Mouse (Mus musculus): Measurements from ENCODE around the gene Stard8. TPM values are rescaled to one million over a fixed set of nuclear protein-coding genes. Genes with fewer than 3 reads are reported as not detected.
"Not testable (repeated sequence)": the region's sequence is repeated elsewhere in the genome, so short reads cannot be mapped to it uniquely, and the experiment has no call there.

The Stard8 gene
- total RNA-seq, 2 experiments from 2014 or later, result 7.9 to 9.1 TPM

- no peak for DNase-seq (ENCODE audit: low spot score in 2 of 2)
Measured at GRCm38 (mm10) chrX:99045315-99045714, 42.3 kb downstream of the Stard8 start.

GRCm38 (mm10) chrX:99046360-99047055, 43.5 kb downstream of the Stard8 start:
- no peak for DNase-seq (ENCODE audit: low spot score in 2 of 2)

DNA sequence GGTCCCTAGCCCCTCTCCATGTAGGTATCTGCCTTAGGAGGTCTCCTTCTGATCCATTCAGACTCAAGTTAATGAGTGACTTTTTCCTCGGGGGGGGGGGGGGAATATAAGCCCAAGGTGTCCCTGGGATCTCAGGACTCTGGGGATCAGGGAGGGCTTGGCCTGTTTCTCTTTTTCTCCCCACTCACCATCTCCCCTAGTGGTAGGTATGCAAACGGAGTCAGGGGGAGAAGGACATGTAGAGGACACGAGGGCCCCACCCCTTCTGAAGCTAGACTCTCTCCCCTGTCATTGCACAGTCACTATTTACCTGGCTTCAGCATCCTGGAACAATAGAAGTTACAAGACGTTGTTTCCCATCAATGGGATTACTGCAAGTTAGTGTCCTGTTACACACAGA, 45.1 kb downstream of the Stard8 start:
- DNase-seq (ENCODE audit: low spot score in 2 of 2), result no peak

DNA sequence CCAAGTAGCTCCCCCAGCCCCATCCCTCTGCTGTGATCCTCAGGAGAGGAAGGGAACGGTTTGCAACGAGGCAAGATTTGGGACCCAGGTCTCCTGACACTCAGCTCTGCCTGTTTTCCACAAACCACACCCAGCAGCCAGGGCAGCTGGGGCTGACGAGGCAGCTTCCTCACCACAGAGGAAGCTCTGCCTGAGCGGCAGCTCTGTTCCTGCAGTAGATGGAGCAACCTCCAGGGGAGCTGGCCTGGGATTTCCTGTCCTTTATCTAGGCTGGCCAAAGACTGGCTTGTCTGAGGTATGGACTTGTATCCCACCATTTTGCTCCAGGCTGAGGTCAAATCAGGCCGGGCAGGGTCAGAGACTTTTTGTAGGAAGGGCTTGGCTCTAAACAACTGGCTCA, 46.2 kb downstream of the Stard8 start:
- no peak for DNase-seq (ENCODE audit: low spot score in 2 of 2)

- DNase-seq (ENCODE audit: low spot score in 2 of 2), result no peak
Measured at GRCm38 (mm10) chrX:99050736-99051481, 47.9 kb downstream of the Stard8 start.

DNA sequence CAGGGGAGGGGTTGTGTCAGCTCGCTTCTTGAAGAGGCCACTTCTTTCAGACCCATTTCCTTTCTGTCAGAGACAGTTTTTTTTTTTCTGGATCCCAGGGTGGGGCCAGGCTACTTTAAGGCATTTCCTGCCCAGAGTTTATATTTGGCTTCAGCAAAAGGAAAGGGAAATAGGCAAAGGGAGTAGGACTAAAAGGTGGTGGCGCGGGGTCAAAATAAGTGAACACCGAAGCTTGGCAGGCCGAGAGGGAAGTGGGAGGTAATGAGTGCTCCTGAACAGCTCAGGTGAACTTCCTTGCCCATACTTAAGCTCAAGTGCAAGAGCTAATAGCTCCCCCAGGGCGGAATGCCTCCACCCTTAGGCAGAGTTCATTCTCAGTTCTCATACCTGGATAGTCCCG, 49.2 kb downstream of the Stard8 start:
- DNase-seq (ENCODE audit: low spot score in 2 of 2), result no peak

- no peak for DNase-seq (ENCODE audit: low spot score in 2 of 2)
Measured at GRCm38 (mm10) chrX:99054512-99054911, 51.5 kb downstream of the Stard8 start.

GRCm38 (mm10) chrX:99057772-99058440, 54.9 kb downstream of the Stard8 start:
- DNase-seq (ENCODE audit: low spot score in 2 of 2), result no peak

GRCm38 (mm10) chrX:99059119-99059518, 56.1 kb downstream of the Stard8 start:
- DNase-seq (ENCODE audit: low spot score in 2 of 2), result no peak

GRCm38 (mm10) chrX:99065582-99065981, 62.5 kb downstream of the Stard8 start:
- DNase-seq (ENCODE audit: low spot score in 2 of 2), result no peak

GRCm38 (mm10) chrX:99066550-99066949, 63.5 kb downstream of the Stard8 start:
- DNase-seq (ENCODE audit: low spot score in 2 of 2), result no peak

DNA sequence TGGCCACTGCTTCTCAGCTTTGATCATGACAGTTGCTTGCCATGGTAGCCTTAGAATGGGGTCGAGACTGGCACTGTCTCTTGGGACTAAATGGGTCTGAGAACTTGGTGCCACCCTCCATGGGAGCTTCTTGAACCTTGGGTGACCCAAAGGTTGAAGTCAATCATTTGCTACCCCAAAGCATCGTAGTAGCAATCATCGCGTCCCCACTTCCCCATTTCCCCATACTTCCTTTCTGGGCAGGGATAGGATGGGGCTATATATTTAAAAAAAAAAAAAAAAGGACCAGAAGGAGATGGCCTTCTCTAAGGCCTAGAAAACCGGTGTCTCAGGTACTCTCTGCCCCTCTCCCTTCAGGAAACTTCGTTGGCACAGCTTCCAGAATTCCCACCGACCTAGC, 64.2 kb downstream of the Stard8 start:
- DNase-seq (ENCODE audit: low spot score in 2 of 2), result no peak

GRCm38 (mm10) chrX:99067671-99068151, 64.7 kb downstream of the Stard8 start:
- DNase-seq (ENCODE audit: low spot score in 2 of 2), result no peak

- DNase-seq (ENCODE audit: low spot score in 2 of 2), result no peak
Measured at GRCm38 (mm10) chrX:99071188-99071587, 68.1 kb downstream of the Stard8 start.

GRCm38 (mm10) chrX:99072596-99072995, 69.5 kb downstream of the Stard8 start:
- DNase-seq (ENCODE audit: low spot score in 2 of 2), result no peak

- no peak for DNase-seq (ENCODE audit: low spot score in 2 of 2)
Measured at GRCm38 (mm10) chrX:99075111-99075510, 72.1 kb downstream of the Stard8 start.

- no peak for DNase-seq (ENCODE audit: low spot score in 2 of 2)
Measured at GRCm38 (mm10) chrX:99076460-99076859, 73.4 kb downstream of the Stard8 start.

DNA sequence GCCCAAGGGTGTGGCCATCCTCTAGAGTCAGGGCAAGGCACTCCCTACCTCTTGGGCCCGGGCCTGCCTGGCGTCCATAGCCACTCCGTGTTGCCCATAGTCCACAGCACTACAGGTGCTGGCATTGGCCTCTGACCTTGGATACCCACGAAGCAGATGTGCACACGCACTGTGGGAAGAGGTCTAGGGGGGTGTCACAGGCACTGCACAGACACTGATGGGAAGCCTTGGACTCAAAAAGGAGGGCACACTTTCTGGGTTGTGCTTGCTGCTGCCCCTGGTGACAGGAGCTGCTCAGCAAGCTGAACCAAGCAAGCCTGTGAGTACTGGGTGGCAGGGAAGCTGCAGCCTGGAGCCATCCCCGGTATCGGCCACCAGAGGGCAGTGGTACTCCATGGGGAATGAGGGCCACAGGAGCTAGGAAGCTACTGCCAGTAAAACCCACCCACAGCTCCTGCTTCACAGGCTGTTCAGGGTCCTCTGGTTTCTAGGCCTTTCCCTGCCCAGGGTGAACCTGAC, 75.4 kb downstream of the Stard8 start:
- not testable (repeated sequence) for DNase-seq (ENCODE audit: low spot score in 2 of 2)

- no peak for DNase-seq (ENCODE audit: low spot score in 2 of 2)
Measured at GRCm38 (mm10) chrX:99092704-99093103, 89.7 kb downstream of the Stard8 start.

DNA sequence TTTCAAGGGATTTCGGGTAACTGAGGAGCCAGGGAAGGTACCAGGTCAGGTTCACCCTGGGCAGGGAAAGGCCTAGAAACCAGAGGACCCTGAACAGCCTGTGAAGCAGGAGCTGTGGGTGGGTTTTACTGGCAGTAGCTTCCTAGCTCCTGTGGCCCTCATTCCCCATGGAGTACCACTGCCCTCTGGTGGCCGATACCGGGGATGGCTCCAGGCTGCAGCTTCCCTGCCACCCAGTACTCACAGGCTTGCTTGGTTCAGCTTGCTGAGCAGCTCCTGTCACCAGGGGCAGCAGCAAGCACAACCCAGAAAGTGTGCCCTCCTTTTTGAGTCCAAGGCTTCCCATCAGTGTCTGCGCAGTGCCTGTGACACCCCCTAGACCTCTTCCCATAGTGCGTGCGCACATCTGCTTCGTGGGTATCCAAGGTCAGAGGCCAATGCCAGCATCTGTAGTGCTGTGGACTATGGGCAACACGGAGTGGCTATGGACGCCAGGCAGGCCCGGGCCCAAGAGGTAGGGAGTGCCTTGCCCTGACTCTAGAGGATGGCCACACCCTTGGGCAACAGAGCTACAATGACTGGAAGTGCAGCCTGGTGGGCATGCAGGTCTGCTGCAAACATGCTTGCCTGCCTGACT, 108.2 kb downstream of the Stard8 start:
- DNase-seq (ENCODE audit: low spot score in 2 of 2), result not testable (repeated sequence)

DNA sequence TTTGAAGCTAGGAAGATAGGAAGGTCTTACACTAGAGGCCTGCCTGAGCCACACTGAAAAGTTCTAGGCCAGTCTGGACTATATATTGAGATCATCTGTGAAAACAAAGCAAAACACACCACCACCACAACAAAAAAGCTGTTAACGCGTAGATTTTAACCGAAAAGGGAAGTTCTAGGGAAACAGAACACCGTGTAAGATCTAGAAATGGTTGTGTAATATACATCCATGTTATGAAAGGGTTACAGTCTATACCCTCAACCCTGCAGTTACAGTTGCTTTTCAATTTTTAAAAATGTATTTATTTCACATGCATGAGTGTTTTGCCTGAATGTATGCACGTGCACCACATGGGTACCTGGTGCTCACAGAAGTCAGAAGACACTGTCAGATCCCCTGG, 116.5 kb downstream of the Stard8 start:
- DNase-seq (ENCODE audit: low spot score in 2 of 2), result no peak

Measured in layer of hippocampus, postnatal 14 days (tissue).